Mouse (Mus musculus) cerebellum, adult (tissue): ENCODE data around the gene Tnfrsf11a.
"Not testable (repeated sequence)": the region's sequence is repeated elsewhere in the genome, so short reads cannot be mapped to it uniquely, and the experiment has no call there.

Experiments used
- ATAC-seq: cut with Nextera tagmentation; 2 replicates; pipeline ENCODE4 v1.9.2; 2017; ENCODE audit warnings: mild to moderate bottlenecking, moderate library complexity, mixed read lengths; ENCODE audit not compliant: insufficient number of reproducible peaks, low FRiP score, low TSS enrichment

Tnfrsf11a gene

DNA sequence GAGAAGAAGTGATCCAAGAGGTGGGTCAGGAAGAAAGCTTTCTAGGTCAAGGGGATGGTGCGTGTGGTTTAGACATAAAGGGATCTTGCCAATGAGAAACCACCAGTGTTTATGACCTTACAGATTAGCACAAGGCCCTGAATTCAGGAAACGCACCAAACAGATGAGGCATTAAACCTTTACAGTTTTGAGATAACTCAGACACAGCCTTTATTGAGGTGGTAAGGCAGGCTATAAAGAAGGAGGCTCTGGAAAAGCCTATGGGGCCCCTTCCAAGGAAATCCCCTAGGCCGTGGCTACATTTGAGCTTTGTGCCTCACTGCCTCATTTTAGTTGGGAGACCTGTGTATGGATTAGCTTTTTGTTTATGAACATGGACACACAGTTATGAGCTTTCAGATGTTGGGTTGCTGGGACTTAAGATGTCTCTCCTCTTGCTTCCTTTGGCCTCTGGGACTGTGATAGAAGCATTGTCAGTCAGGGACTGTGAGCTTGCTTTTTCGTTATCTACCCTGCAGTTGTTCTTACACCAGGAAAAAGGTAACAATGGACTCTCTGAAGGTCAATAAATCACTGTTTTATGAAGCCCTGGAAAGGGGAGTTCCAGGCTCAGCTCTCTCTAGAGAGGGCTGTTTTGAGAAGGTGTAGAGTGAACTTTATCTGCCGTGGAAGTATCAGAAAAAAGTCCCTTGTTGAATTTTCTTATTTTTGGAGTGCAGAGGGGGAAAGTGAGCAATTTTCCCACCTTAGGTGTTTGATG lies 3.9 kb downstream of the Tnfrsf11a start:
- ATAC-seq: no peak

DNA sequence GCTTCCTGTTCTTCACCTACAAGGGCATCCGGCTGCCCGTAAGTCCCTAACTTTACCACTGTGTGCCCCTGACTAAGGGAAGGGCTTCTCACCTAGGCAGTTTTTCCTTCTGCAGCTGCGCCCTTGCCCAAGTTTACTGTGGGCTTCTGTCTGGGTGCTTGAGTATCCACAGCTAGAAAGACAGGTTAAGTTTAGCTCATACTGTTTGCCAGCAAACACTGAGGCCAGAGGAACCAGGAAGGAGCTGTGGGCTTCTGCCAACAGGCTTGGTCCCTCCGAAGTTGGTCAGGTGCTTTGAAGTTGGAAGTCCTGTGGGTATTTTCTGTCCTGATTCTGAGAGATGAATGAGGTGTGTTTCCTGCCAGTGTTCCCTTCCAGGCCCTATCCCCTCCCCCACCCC lies 4.6 kb downstream of the Tnfrsf11a start:
- ATAC-seq: no peak

DNA sequence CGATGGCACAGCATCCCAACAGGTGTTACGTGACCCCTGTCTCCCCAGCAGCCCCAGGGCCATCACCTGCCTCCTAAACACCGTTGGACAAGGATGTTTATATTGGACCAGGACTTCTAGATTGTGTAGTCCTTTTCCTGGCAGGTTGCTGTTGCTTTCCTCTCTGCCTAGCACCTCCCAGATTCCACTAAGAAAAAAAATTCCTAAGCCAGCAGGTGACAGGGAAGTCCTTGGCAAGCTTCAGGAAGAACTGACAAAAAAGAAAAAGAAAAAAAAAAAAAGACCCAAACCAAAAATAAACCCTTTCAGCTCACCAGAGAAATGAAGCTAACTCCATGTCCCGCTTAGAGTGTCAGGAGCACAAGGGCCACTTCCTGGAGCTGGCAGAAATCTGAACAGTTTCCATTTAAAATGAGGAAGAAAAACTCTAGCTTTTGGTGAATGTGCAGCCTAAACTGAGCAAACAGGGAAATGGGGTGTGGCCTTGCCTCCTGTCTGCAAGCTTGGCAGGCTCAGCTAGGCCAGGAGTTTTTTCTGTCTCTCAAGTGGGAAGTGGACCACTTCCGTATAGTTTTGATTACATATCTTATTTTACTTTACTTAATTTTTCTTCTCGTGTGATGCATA lies 6.3 kb downstream of the Tnfrsf11a start:
- no peak for ATAC-seq

DNA sequence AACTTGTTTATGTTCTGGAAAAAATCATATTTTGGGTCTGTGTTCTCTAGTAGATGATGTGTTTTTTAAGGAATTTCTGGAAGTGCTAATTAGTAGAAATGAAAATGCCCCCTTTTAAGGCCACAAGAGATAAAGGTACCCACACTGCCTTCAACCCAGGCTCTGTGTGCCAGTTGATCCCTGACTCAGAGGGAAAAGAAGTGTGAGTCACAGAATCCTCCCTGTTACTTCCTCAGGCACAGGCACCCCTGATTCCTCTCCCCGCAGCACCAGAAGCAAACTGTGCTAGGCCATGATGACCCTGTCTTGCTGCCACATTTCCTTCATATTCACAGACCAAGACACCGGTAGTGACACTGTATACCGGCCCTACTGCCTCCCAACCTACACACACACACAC lies 9.6 kb downstream of the Tnfrsf11a start:
- no peak for ATAC-seq

DNA sequence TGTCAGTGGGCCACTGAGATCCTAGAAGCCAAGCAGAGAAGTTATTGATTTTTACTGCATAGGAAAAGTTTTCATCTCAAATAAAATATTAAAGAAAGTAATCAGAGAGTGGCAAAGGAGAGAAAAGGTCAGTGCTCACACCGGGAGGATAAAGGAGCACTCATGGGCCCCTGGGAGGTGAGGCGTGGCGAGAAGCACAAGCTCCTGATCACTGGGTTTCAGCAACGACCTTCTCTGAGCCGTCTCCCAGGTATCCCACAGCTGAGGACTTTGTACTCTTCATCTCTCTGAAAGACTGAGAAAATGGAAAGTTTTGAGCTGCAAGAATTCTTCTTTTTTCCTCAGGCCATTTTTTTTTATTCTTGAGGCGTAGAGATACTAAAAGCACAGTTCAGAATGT lies 14.2 kb downstream of the Tnfrsf11a start:
- no peak for ATAC-seq

DNA sequence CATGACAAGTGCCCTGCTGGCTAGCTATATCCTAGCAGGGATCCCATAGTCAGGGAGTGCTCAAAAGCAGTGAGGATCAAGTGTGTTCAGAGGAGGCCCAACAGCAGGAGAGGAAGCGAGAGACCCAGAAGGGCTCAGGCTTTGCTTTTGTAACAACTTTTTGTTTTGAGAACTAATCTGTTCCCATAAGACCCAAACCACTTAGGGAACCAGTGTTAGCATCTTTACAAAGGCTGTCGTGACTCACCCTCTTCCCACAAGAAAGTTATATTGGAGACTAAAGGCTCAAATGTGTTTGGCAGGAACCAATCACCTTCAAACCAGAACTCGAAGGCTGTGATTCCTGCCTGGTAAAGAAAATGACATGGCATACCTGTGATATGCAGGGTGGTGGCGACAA lies 15.2 kb downstream of the Tnfrsf11a start:
- ATAC-seq: no peak

DNA sequence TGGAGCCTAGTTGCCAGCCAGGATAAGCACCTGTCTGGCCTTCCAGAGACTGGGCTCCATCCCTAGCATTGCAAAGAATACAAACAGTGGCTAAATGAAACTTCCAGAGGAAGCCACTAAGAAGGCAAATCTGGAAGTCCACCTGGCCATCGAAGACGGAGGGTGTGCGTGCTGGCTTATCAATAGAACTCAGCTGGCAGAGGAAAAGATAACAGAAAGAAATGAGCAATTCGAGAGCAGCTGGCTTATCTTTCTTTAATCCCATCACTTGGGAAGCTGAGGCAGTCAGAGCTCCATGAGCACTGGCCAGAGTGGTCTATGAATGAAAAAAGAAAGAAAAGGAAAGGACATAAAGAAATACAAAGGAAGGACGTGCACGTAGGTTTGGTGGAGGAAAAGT lies 20.1 kb downstream of the Tnfrsf11a start:
- no peak for ATAC-seq

DNA sequence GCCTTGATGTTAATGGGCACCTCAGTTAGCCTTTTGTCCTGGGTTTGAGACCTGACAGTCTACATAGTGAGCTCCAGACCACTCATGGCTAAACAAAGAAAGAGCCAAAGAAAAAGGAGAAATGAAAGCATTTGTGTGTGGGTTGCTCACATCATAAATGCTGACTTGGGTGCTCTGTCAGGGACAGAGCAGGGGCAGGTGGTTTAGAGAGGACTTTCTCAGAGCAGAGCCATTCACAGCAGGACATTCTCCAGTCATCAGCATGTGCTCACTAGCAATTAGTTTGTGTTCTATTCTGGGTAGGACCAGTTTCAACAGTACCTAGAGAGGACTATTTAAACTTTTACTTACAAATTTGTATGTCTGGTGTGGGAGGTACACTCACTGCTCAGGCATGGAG lies 20.7 kb downstream of the Tnfrsf11a start:
- no peak for ATAC-seq

DNA sequence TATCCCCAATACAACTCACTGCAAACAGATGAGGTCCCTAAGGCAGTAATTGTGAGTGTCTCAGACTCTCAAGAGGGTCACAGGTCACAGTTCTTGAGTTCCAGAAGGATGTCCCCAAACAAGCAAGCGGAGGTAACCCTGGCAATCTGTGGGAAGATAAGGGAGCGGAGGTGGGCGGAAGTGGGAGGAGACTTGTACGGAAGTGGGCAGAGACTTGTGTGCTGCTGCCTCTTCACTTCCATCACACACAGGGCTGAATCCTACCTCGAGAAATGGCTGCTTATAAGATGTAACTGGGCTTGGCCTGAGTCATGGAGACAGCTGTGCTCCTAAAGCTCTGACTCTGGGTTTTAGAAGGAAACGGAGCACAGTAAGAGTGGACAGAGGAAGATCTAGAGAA lies 22.4 kb downstream of the Tnfrsf11a start:
- no peak for ATAC-seq

DNA sequence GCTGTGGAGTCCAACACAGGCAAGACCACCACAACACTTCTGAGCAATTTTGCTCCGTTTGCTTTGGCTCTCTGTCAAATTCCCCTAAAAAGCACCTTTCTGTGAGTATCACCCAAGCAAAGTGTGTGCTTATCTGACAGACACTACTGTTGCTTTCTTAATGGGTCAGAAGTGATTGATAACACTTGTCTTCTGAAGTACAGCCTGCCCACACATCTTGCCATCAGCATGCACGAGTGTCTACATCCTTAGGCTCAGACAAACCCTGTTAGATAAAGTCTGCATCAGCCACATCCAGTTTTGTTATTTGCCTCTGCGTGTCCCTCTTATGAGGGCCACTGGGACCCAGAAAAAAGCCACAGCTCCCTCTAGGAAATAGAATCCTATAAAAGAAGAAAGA lies 23.8 kb downstream of the Tnfrsf11a start:
- ATAC-seq: no peak

DNA sequence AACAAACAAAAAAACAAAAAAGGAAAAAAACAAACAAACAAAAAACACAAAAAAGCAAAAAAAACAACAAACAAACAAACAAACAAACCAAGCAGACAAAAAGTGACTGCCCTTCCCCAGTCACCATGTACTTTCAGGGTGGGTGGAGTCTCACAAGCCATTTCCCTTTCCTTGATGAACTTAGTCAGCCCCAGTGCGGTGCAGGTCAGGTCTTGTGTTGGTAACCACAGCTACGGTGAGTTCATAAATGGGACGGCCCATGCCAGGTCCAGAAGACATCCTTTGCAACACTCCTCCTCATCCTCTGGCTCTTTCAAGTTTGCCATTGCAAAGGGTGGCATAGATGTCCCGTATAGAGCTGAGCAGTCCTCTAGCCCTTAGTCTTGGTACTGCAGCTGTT lies 25.0 kb downstream of the Tnfrsf11a start:
- no peak for ATAC-seq

DNA sequence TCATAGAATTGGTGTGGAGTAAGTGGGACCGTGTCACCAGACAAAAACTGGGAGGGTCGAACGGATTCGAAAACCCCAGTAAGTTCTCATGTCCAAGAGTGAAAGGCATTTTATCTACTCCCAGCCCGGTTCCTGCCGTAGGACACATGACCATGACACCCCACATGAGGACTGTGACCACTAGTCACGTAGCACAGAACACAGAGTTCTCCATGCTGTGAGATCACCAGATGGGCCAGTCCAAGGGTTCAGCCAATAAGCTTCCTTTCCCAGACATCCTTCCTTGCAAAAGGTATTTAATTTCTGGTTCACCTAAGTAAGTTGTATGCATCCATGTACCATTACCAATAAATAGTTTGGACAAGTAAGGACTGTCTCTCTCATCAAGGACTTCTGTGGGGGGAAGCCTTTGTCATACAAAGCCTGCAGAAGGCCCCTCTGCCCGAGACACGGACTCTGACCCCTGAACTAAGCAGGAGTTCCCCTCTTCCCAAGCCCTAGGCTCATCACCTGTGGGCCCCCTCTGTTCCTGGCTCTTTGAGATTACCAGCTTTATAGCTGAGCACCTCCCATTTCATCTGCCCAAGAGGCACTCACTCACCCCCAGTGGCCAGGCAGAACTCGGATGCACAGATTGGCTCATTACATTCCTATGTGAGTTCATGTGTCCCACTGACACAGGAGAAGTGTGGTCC lies 26.7 kb downstream of the Tnfrsf11a start:
- no peak for ATAC-seq

DNA sequence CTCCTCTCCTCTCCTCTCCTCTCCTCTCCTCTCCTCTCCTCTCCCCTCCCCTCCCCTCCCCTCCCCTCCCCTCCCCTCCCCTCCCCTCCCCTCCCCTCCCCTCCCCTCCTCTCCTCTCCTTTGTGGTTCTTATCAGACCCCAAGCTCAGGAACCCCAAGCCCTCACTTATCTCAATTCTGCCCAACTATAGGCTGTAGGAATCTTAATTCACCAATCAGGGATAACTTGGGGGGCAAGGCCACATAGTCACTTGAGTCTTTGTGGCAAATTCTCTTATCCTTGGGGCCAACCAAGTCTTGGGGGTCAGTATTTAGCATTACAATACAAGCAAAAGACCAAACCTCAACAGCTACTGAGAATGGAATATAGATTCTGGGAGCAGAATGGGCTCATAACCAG lies 31.5 kb downstream of the Tnfrsf11a start:
- not testable (repeated sequence) for ATAC-seq

DNA sequence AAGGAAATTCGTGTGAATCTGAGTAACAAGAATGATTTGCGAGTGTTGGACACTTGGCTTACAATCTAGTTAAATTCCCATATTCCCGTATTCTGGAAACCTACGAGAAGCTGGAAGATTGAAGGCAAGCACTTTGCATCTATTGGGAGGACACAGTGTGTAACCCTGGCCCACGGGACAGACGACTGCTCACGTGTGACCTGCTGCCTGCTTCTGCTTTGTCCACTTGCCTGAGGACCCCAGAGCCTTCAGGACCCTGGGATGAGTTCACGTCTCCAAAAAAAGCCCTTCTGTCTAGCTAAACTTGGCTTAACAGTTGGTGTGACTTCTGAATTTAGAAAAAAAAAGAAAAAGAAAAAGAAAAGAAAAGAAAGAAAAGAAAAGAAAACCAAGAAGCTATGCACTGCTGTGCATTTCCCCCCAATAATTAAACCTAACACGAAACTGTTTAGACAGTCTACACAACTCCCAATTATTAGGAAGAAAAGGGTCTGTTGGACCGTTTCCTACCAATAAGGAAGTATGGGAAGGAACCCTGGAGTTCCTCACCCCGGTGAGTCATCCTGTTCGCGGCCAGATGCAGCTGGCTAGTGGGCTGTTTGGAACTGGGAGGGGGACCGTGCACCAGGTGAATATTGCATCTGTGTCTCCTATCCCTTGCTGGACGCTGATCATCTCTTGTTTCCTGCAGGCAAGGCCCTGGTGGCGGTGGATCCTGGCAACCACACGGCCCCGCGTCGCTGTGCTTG lies 32.6 kb downstream of the Tnfrsf11a start:
- ATAC-seq: no peak

DNA sequence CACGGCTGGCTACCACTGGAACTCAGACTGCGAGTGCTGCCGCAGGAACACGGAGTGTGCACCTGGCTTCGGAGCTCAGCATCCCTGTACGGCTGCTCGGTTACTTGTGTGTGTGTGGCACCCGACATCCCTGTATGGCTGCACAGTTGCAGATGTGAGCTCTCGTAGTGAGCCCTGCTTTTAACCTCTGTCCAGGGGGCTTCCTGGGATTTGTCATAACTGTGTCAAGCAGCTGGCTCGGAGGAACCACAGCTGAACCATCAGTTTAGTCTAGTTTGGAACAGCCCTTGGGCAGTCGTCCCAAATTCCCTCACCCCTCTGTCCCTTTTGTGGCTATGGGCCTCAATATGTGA lies 33.2 kb downstream of the Tnfrsf11a start:
- no peak for ATAC-seq

DNA sequence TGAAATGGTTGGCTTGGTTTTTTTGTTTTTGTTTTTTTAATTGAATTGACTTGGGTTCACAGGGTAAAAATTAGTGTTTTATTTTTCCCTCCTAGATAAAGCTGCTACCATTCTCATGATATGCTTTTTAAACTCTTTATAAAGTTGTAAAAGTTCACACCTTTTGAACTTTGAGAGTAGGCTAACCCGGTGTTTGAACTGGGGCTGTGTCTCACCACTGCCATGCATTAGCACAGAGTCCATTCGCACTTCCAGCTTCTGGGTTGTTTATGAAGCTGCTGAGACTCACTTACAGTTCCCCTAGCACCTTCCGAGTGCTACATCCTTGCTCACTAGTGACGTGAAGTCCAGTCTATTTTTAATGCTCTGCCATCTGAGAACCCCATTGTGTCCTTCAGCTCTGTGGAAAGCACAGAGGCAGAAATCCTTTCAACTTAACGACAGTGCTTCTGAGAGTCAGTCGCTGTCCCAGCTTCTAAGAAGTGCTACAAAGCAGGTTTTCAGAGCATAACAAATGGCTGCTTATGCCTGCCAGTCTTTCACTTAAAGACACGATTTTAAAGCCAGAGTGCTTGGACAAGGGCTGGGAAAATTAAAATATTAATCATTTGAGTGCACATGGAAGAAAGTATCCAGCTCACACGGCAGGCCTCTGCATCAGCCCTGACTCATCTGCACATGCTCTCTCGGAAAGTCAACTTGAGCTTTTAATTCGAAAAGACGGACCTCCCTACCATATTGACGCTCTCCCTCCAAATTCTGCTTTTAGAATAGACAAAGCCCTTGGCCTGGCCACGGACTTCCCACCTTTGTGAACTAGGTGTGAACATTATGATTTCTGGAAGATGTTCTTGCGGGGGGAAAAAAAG lies 34.1 kb downstream of the Tnfrsf11a start:
- ATAC-seq: no peak

DNA sequence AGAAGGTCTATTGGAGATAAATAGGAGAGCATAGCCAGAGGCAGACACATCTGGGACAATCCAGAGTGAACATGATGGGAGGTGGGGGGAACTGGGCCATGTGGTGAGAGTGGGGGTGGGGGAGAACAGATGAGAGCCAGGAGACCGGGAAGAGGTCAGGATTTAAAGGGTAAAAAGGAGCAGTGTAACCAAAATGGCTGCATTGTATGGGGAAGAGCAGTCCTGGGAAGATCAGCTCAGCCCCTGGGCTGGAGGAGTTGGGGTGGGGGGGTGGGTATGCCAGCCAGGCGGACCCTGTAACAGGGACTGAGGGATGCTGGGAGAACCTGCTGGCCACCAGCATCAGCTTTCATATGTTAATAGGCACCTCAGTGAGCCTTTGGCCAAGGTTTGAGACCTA lies 34.8 kb downstream of the Tnfrsf11a start:
- ATAC-seq: no peak

DNA sequence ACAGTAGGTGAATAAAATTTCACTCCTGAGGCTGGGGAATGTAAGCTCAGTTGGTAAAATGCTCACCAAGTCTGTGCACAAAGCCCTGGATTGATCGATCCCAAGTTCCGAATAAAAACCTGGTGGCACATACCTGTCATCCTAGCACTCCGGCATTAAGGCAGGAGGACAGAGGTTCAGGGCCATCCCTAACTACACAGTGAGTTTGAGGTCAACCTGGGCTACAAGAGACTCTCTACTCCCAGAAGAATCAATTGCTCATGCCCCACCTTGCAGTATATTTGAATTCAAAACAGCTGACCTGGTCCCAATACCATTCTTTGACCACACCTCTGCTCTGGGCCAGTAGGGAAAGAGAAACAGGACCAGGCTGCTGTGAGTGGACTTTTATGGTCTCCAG lies 35.2 kb downstream of the Tnfrsf11a start:
- ATAC-seq: no peak

DNA sequence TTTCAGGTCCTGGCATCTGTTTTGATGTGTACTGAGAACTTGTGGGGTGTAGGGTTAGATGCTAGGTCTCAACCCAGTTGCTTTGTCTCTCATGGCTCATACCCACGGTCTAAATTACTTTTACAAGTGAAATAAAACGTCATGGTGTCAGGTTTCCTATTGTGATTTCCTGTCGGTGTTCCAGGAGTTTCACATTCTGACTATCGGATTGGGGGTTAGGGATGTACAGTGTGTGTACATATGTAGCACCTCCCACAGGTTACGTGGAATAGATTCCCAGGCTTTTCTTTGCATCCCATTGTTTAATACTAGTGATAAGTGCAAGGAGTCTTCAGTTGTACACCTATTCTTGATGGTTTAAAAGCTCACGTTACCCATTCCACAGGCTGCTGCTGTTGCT lies 38.5 kb downstream of the Tnfrsf11a start:
- ATAC-seq: no peak

DNA sequence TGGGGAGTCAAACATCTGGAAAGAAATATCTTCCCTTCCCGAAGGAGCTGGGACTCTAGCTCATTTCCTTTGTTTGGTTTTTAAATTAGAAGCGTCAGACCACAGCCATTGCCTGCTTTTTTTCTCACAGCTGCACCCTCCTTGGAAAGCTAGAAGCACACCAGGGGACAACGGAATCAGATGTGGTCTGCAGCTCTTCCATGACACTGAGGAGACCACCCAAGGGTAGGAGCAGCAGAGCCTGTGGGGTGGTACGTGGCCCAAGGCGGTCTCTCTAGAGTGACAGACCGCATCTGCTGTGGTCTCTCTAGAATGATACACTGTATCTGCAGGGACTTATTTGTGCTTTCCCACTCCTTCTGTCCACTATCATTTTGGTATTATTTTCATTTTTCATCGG lies 39.2 kb downstream of the Tnfrsf11a start:
- no peak for ATAC-seq
